Mouse (Mus musculus) brain, embryonic 14.5 days (tissue): ENCODE measurements around the gene Lmbrd2.

Experiments
- CTCF ChIP-seq: fragments of 200-500 bp; IDR thresholded peaks from 2 replicates; pipeline ENCODE4 v1.5.1; 2012; ENCODE audit warnings: inconsistent platforms, mild to moderate bottlenecking, moderate library complexity, borderline replicate concordance; ENCODE audit not compliant: insufficient read depth, insufficient read length; ENCODE audit errors: extremely low read depth
- POLR2A ChIP-seq: fragments of 200-500 bp; IDR thresholded peaks from 2 replicates; pipeline ENCODE4 v1.6.1; 2012; ENCODE audit warnings: mild to moderate bottlenecking, inconsistent platforms, borderline replicate concordance; ENCODE audit not compliant: poor library complexity, insufficient read depth, insufficient read length, severe bottlenecking; ENCODE audit errors: extremely low read depth

DNA sequence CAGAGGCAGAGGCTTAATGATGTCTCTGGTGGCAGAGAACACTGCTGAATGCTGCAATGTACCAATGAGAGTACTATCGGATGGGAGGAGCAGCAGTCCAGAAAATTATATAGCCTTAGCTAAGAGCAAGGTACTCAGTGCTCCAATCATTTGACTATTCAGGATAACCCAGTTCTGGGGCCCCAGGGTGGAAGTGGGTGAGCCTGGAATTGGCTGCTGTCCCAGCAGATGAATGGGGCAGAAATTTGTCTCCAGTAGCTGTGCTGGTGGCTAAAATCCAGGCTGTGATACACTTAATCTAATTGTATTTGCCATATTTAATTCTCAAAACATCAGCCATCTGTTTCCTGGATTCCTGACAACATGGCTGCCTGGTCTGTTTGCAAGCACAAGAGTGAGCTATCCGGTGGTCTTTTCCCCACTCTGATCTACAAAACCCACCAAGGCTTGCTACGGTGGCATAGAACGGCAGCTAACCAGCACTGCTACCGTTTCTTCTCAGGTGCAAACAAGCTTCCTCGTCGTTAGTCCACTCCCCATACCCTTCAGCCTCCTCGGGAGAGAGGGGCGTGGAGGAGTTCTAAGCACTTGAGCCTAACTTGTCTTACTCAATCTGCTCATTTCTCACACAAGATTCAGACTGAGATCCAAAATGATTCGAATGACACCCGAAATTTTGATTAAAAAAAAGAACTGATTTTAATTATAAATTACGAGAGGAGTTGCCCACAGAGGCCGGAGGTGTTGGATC is 7.5 kb upstream of the Lmbrd2 start:
- TF ChIP-seq POLR2A, result no peak
- no peak for TF ChIP-seq CTCF
